9 mouse cellular contexts compared by ENCODE assay signal in the genomic region with DNA sequence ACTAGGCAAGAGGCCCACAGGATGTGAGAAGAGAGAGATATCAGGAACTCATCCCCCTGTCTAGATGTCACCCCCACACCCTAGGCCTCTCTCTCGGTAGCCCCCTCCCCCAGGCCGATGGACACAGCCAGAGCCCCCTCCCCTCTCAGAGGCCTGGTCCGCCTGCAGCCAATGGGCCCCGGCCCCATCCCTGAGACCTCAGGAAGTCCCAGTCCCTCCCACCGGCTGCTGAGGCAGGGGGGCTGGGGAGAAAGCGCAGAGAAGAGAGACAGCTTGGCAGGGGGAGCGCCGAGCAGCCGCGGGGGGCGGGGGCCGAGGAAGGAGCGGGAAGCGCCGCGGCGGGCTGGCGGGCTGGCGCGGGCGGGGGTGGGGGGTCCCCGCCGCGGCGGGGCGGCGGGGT. TPM values are rescaled to one million over a fixed set of nuclear protein-coding genes. Genes with fewer than 3 reads are reported as not detected.
DNase-seq lines count a peak whose midpoint lies in the region; ATAC-seq and TF ChIP-seq lines count a peak whose summit lies in the region.
"Not testable (repeated sequence)": the region's sequence is repeated elsewhere in the genome, so short reads cannot be mapped to it uniquely, and the experiment has no call there.
"Had no signal": no experiment of that assay in that cellular context is flagged by ENCODE, and none has a peak within 500 bp of the region (broad histone marks: within the 10 kb centered on the region; RNA-seq: fewer than 3 reads in every experiment).

No protein-coding gene starts in this region.

- not testable (repeated sequence) for H3K4me3 ChIP-seq in forebrain, embryonic 13.5 days; kidney, postnatal 0 days (replicated peaks; ENCODE audit: low read depth, low read length); lung, embryonic 14.5 days (ENCODE audit: low read depth, low read length); stomach, embryonic 14.5 days (ENCODE audit: low read depth, low read length)
- peak overlapping the region; percentile 37 for H3K4me3 ChIP-seq in heart, embryonic 13.5 days
- H3K4me3 ChIP-seq in hindbrain, embryonic 15.5 days, result peak overlapping the region; percentile 27; the same call in 1 of the 2 replicates
- peak overlapping the region; percentile 24; the same call in 1 of the 2 replicates for H3K4me3 ChIP-seq in midbrain, embryonic 15.5 days

- H3K36me3 ChIP-seq in forebrain, embryonic 13.5 days (ENCODE audit: poor library complexity, severe bottlenecking); heart, embryonic 13.5 days; hindbrain, embryonic 15.5 days; kidney, postnatal 0 days (ENCODE audit: insufficient read depth, low read length); lung, embryonic 14.5 days (ENCODE audit: insufficient read depth); midbrain, embryonic 15.5 days (replicated peaks); stomach, embryonic 14.5 days (ENCODE audit: control insufficient read depth, insufficient read depth, low read length): not testable (repeated sequence)

- WGBS in forebrain, embryonic 13.5 days, result 0% methylated on average over 1 of the region's 27 CpGs
- WGBS in heart, embryonic 13.5 days, result 0% methylated on average over 4 of the region's 27 CpGs
- WGBS in hindbrain, embryonic 15.5 days, result 3% methylated on average over 8 of the region's 27 CpGs
- WGBS in kidney, postnatal 0 days, result 0% methylated on average over 5 of the region's 27 CpGs
- 0% methylated on average over 2 of the region's 27 CpGs for WGBS in lung, embryonic 14.5 days
- 0% methylated on average over 5 of the region's 27 CpGs for WGBS in midbrain, embryonic 15.5 days
- 0% methylated on average over 2 of the region's 27 CpGs for WGBS in stomach, embryonic 14.5 days

- peak; percentile 50 for DNase-seq in embryo, embryonic 11 days
- DNase-seq in kidney, postnatal 0 days (ENCODE audit: low spot score), result not testable (repeated sequence)
- peak; percentile 55 for DNase-seq in lung, embryonic 14.5 days

- not testable (repeated sequence) for TF ChIP-seq CTCF in kidney, postnatal 0 days (IDR thresholded peaks at IDR 0.05; ENCODE audit: low read depth); lung, embryonic 14.5 days (IDR thresholded peaks at IDR 0.05; ENCODE audit: low read depth)

- not testable (repeated sequence) for H3K9me3 ChIP-seq in forebrain, embryonic 13.5 days (replicated peaks); heart, embryonic 13.5 days; hindbrain, embryonic 15.5 days; kidney, postnatal 0 days (replicated peaks; ENCODE audit: low read length); lung, embryonic 14.5 days (ENCODE audit: low read depth, low read length); midbrain, embryonic 15.5 days; stomach, embryonic 14.5 days (ENCODE audit: control insufficient read depth, low read depth, low read length)

- ATAC-seq in forebrain, embryonic 13.5 days, result peak; percentile 57
- not testable (repeated sequence) for ATAC-seq in heart, embryonic 13.5 days (ENCODE audit: extremely low read depth, insufficient number of reproducible peaks, low FRiP score, low TSS enrichment)
- ATAC-seq in hindbrain, embryonic 15.5 days (ENCODE audit: low FRiP score, low read depth), result peak; percentile 40
- 0 out of 2 replicates have a peak, but pooled peaks have one; percentile 27 for ATAC-seq in kidney, postnatal 0 days (replicated peaks; ENCODE audit: low FRiP score, low read depth)
- ATAC-seq in lung, embryonic 14.5 days (ENCODE audit: insufficient read depth), result peak; percentile 55
- ATAC-seq in midbrain, embryonic 15.5 days (replicated peaks), result peak; percentile 25
- peak; percentile 50; the same call in 1 of the 2 replicates for ATAC-seq in stomach, embryonic 14.5 days (ENCODE audit: insufficient number of reproducible peaks, insufficient read depth, low FRiP score, low read depth)

- H3K27ac ChIP-seq in forebrain, embryonic 13.5 days, result peak overlapping the region; percentile 85
- H3K27ac ChIP-seq in heart, embryonic 13.5 days (replicated peaks); hindbrain, embryonic 15.5 days (replicated peaks); kidney, postnatal 0 days; lung, embryonic 14.5 days (ENCODE audit: low read depth); midbrain, embryonic 15.5 days; stomach, embryonic 14.5 days (ENCODE audit: low read length): not testable (repeated sequence)

- H3K4me1 ChIP-seq in forebrain, embryonic 13.5 days, result peaks cover 75% of the 10 kb centered on the region
- peaks cover 40% of the 10 kb centered on the region for H3K4me1 ChIP-seq in heart, embryonic 13.5 days
- H3K4me1 ChIP-seq in hindbrain, embryonic 15.5 days (replicated peaks), result peaks cover 43% of the 10 kb centered on the region
- peaks cover 19% of the 10 kb centered on the region for H3K4me1 ChIP-seq in kidney, postnatal 0 days (replicated peaks; ENCODE audit: insufficient read depth, low read length)
- peaks cover 28% of the 10 kb centered on the region for H3K4me1 ChIP-seq in lung, embryonic 14.5 days (ENCODE audit: insufficient read depth)
- peaks cover 29% of the 10 kb centered on the region for H3K4me1 ChIP-seq in midbrain, embryonic 15.5 days
- peaks cover 24% of the 10 kb centered on the region for H3K4me1 ChIP-seq in stomach, embryonic 14.5 days (ENCODE audit: control insufficient read depth, insufficient read depth, low read length)

- peak overlapping the region; percentile 48 for H3K4me2 ChIP-seq in forebrain, embryonic 13.5 days
- peak overlapping the region; percentile 59 for H3K4me2 ChIP-seq in heart, embryonic 13.5 days
- H3K4me2 ChIP-seq in hindbrain, embryonic 15.5 days, result peak overlapping the region; percentile 48
- peak overlapping the region; percentile 38; the same call in 1 of the 2 replicates for H3K4me2 ChIP-seq in kidney, postnatal 0 days (ENCODE audit: low read length)
- peak overlapping the region; percentile 36; the same call in 1 of the 2 replicates for H3K4me2 ChIP-seq in lung, embryonic 14.5 days
- peak overlapping the region; percentile 45 for H3K4me2 ChIP-seq in midbrain, embryonic 15.5 days
- 0 out of 2 replicates have a peak overlapping the region, but pooled peaks have one; percentile 20 for H3K4me2 ChIP-seq in stomach, embryonic 14.5 days (replicated peaks; ENCODE audit: low read depth, low read length)

- H3K27me3 ChIP-seq in forebrain, embryonic 13.5 days; hindbrain, embryonic 15.5 days; kidney, postnatal 0 days (ENCODE audit: insufficient read depth, low read length); lung, embryonic 14.5 days (ENCODE audit: insufficient read depth, low read length); midbrain, embryonic 15.5 days (replicated peaks); stomach, embryonic 14.5 days (ENCODE audit: control insufficient read depth, insufficient read depth, low read length): not testable (repeated sequence)
- H3K27me3 ChIP-seq in heart, embryonic 13.5 days (replicated peaks), result peaks cover 13% of the 10 kb centered on the region

- not testable (repeated sequence) for H3K9ac ChIP-seq in forebrain, embryonic 13.5 days; heart, embryonic 13.5 days; hindbrain, embryonic 15.5 days; kidney, postnatal 0 days (ENCODE audit: low read depth, low read length); lung, embryonic 14.5 days; midbrain, embryonic 15.5 days; stomach, embryonic 14.5 days (replicated peaks; ENCODE audit: low read depth, low read length)

RNA-seq across cellular contexts. Expression of gene Cntfr, which starts 13.6 kb away (rescaled TPM):
- 21.1 and 21.8 TPM in 2 replicates for polyA plus RNA-seq in forebrain, embryonic 13.5 days (2015; fragmentation: Nextera tagmentation; extraction: Ambion mirVana)
- polyA plus RNA-seq in heart, embryonic 13.5 days (2015; fragmentation: Nextera tagmentation; extraction: Ambion mirVana), result 2.5 and 3.9 TPM in 2 replicates
- 29.1 and 33.0 TPM in 2 replicates for polyA plus RNA-seq in hindbrain, embryonic 15.5 days (2015; fragmentation: Nextera tagmentation; extraction: Ambion mirVana)
- polyA plus RNA-seq in kidney, postnatal 0 days (2015; fragmentation: Nextera tagmentation; extraction: Ambion mirVana), result 8.6 and 8.7 TPM in 2 replicates
- polyA plus RNA-seq in lung, embryonic 14.5 days (2014; fragmentation: Nextera tagmentation; extraction: Ambion mirVana), result 8.2 and 9.6 TPM in 2 replicates
- polyA plus RNA-seq in midbrain, embryonic 15.5 days (2015; fragmentation: Nextera tagmentation; extraction: Ambion mirVana), result 28.1 and 32.2 TPM in 2 replicates
- polyA plus RNA-seq in stomach, embryonic 14.5 days (2014; fragmentation: Nextera tagmentation; extraction: Ambion mirVana), result 9.3 and 11.3 TPM in 2 replicates
- polyA plus RNA-seq: inflammation-experienced regulatory T-cells, adult 6 months had no signal

RNA-seq across cellular contexts. Expression of gene Il11ra1, which starts 16.5 kb away (rescaled TPM):
- 28.1 and 30.7 TPM in 2 replicates for polyA plus RNA-seq in forebrain, embryonic 13.5 days (2015; fragmentation: Nextera tagmentation; extraction: Ambion mirVana)
- polyA plus RNA-seq in heart, embryonic 13.5 days (2015; fragmentation: Nextera tagmentation; extraction: Ambion mirVana), result 137 and 146 TPM in 2 replicates
- polyA plus RNA-seq in hindbrain, embryonic 15.5 days (2015; fragmentation: Nextera tagmentation; extraction: Ambion mirVana), result 39.4 and 41.6 TPM in 2 replicates
- polyA plus RNA-seq in kidney, postnatal 0 days (2015; fragmentation: Nextera tagmentation; extraction: Ambion mirVana), result 157 and 159 TPM in 2 replicates
- polyA plus RNA-seq in lung, embryonic 14.5 days (2014; fragmentation: Nextera tagmentation; extraction: Ambion mirVana), result 111 and 129 TPM in 2 replicates
- 37.5 and 40.3 TPM in 2 replicates for polyA plus RNA-seq in midbrain, embryonic 15.5 days (2015; fragmentation: Nextera tagmentation; extraction: Ambion mirVana)
- polyA plus RNA-seq in stomach, embryonic 14.5 days (2014; fragmentation: Nextera tagmentation; extraction: Ambion mirVana), result 162 TPM in 2 replicates

RNA-seq across cellular contexts. Expression of gene Rpp25l, which starts 30.0 kb away (rescaled TPM):
- polyA plus RNA-seq in forebrain, embryonic 13.5 days (2015; fragmentation: Nextera tagmentation; extraction: Ambion mirVana), result 80.7 and 83.8 TPM in 2 replicates
- 45.1 and 50.4 TPM in 2 replicates for polyA plus RNA-seq in heart, embryonic 13.5 days (2015; fragmentation: Nextera tagmentation; extraction: Ambion mirVana)
- 58.7 and 58.8 TPM in 2 replicates for polyA plus RNA-seq in hindbrain, embryonic 15.5 days (2015; fragmentation: Nextera tagmentation; extraction: Ambion mirVana)
- 63.3 and 65.2 TPM in 2 replicates for polyA plus RNA-seq in kidney, postnatal 0 days (2015; fragmentation: Nextera tagmentation; extraction: Ambion mirVana)
- polyA plus RNA-seq in lung, embryonic 14.5 days (2014; fragmentation: Nextera tagmentation; extraction: Ambion mirVana), result 87.1 and 90.3 TPM in 2 replicates
- 59.1 and 64.6 TPM in 2 replicates for polyA plus RNA-seq in midbrain, embryonic 15.5 days (2015; fragmentation: Nextera tagmentation; extraction: Ambion mirVana)
- 65.3 and 71.5 TPM in 2 replicates for polyA plus RNA-seq in stomach, embryonic 14.5 days (2014; fragmentation: Nextera tagmentation; extraction: Ambion mirVana)

RNA-seq across cellular contexts. Expression of gene Dctn3, which starts 39.7 kb away (rescaled TPM):
- 259 and 262 TPM in 2 replicates for polyA plus RNA-seq in forebrain, embryonic 13.5 days (2015; fragmentation: Nextera tagmentation; extraction: Ambion mirVana)
- polyA plus RNA-seq in heart, embryonic 13.5 days (2015; fragmentation: Nextera tagmentation; extraction: Ambion mirVana), result 128 and 139 TPM in 2 replicates
- 298 and 299 TPM in 2 replicates for polyA plus RNA-seq in hindbrain, embryonic 15.5 days (2015; fragmentation: Nextera tagmentation; extraction: Ambion mirVana)
- polyA plus RNA-seq in kidney, postnatal 0 days (2015; fragmentation: Nextera tagmentation; extraction: Ambion mirVana), result 152 and 154 TPM in 2 replicates
- 103 and 106 TPM in 2 replicates for polyA plus RNA-seq in lung, embryonic 14.5 days (2014; fragmentation: Nextera tagmentation; extraction: Ambion mirVana)
- 295 and 308 TPM in 2 replicates for polyA plus RNA-seq in midbrain, embryonic 15.5 days (2015; fragmentation: Nextera tagmentation; extraction: Ambion mirVana)
- 121 and 126 TPM in 2 replicates for polyA plus RNA-seq in stomach, embryonic 14.5 days (2014; fragmentation: Nextera tagmentation; extraction: Ambion mirVana)

RNA-seq across cellular contexts. Expression of gene Enho, which starts 43.2 kb away (rescaled TPM):
- polyA plus RNA-seq in forebrain, embryonic 13.5 days (2015; fragmentation: Nextera tagmentation; extraction: Ambion mirVana), result 47.8 and 50.6 TPM in 2 replicates
- polyA plus RNA-seq in heart, embryonic 13.5 days (2015; fragmentation: Nextera tagmentation; extraction: Ambion mirVana), result 3.9 and 5.6 TPM in 2 replicates
- 106 and 122 TPM in 2 replicates for polyA plus RNA-seq in hindbrain, embryonic 15.5 days (2015; fragmentation: Nextera tagmentation; extraction: Ambion mirVana)
- 20.2 and 23.9 TPM in 2 replicates for polyA plus RNA-seq in kidney, postnatal 0 days (2015; fragmentation: Nextera tagmentation; extraction: Ambion mirVana)
- polyA plus RNA-seq in lung, embryonic 14.5 days (2014; fragmentation: Nextera tagmentation; extraction: Ambion mirVana), result 11.5 and 15.4 TPM in 2 replicates
- 121 and 122 TPM in 2 replicates for polyA plus RNA-seq in midbrain, embryonic 15.5 days (2015; fragmentation: Nextera tagmentation; extraction: Ambion mirVana)
- polyA plus RNA-seq in stomach, embryonic 14.5 days (2014; fragmentation: Nextera tagmentation; extraction: Ambion mirVana), result 30.7 and 30.9 TPM in 2 replicates
- polyA plus RNA-seq: inflammation-experienced regulatory T-cells, adult 6 months had no signal
